Mouse (Mus musculus): ENCODE results near the gene Tbc1d24. TPM values are rescaled to one million over a fixed set of nuclear protein-coding genes. Genes with fewer than 3 reads are reported as not detected.

Tbc1d24 gene
- total and polyA plus RNA-seq, 2 experiments from 2014 or later: 23.5 to 113 TPM

- DNase-seq: peak; percentile 98
- Histone ChIP-seq H3K36me3 (ENCODE audit: insufficient read depth) (peaks cover 13% of the 10 kb centered on the region), H3K4me2 (ENCODE audit: low read depth) (peak within 1 kb of the TSS; percentile 78), H3K27ac (ENCODE audit: low read depth, low read length) (peak within 1 kb of the TSS; percentile 97), H3K9me3 (ENCODE audit: low read length) (no peaks in the 10 kb centered on the region), H3K9ac (peak within 1 kb of the TSS; percentile 94), H3K4me3 (ENCODE audit: low read depth, low read length) (peak within 1 kb of the TSS; percentile 73), H3K27me3 (ENCODE audit: insufficient read depth, low read length) (no peaks in the 10 kb centered on the region), H3K4me1 (ENCODE audit: insufficient read depth) (peaks cover 17% of the 10 kb centered on the region)
- WGBS: under 1% methylated on average over 57 of the region's 58 CpGs
- peak; percentile 59 for TF ChIP-seq CTCF (IDR thresholded peaks at IDR 0.05; ENCODE audit: low read depth)
- ATAC-seq: peak; percentile 93
These were observed 35.9 kb downstream of the Tbc1d24 start, which contains the start of gene Atp6v0c for GRCm38 (mm10) chr17:24169317-24170065. TSS of gene Atp6v0c (minus strand) at chr17:24169702.

- Histone ChIP-seq H3K4me2 (ENCODE audit: low read depth) (peak overlapping the region; percentile 78), H3K9me3 (ENCODE audit: low read length) (no peaks in the 10 kb centered on the region), H3K9ac (peak overlapping the region; percentile 94), H3K4me3 (ENCODE audit: low read depth, low read length) (peak overlapping the region; percentile 73), H3K4me1 (ENCODE audit: insufficient read depth) (peaks cover 17% of the 10 kb centered on the region), H3K27me3 (ENCODE audit: insufficient read depth, low read length) (no peaks in the 10 kb centered on the region), H3K27ac (ENCODE audit: low read depth, low read length) (peak overlapping the region; percentile 97), H3K36me3 (ENCODE audit: insufficient read depth) (peaks cover 13% of the 10 kb centered on the region)
- ATAC-seq: peak; percentile 69
- peak; percentile 89 for DNase-seq
- no peak for TF ChIP-seq CTCF (IDR thresholded peaks at IDR 0.05; ENCODE audit: low read depth)
- under 1% methylated on average over 41 of the region's 41 CpGs for WGBS
These were observed 36.6 kb downstream of the Tbc1d24 start for GRCm38 (mm10) chr17:24168590-24169277.

- peaks cover 18% of the 10 kb centered on the region for H3K4me1 ChIP-seq (ENCODE audit: insufficient read depth)
- DNase-seq (no peak), ATAC-seq (no peak)
- WGBS: 50% methylated on average over 7 of the region's 7 CpGs
- H3K4me2 ChIP-seq (ENCODE audit: low read depth): peak overlapping the region; percentile 78
- peaks cover 13% of the 10 kb centered on the region for H3K36me3 ChIP-seq (ENCODE audit: insufficient read depth)
- H3K27me3 ChIP-seq (ENCODE audit: insufficient read depth, low read length): no peaks in the 10 kb centered on the region
- peak overlapping the region; percentile 73 for H3K4me3 ChIP-seq (ENCODE audit: low read depth, low read length)
- no peak for TF ChIP-seq CTCF (IDR thresholded peaks at IDR 0.05; ENCODE audit: low read depth)
- peak overlapping the region; percentile 97 for H3K27ac ChIP-seq (ENCODE audit: low read depth, low read length)
- H3K9ac ChIP-seq: peak overlapping the region; percentile 94
- H3K9me3 ChIP-seq (ENCODE audit: low read length): no peaks in the 10 kb centered on the region
These were observed 37.4 kb downstream of the Tbc1d24 start for GRCm38 (mm10) chr17:24167891-24168505.

- H3K9ac ChIP-seq: no peak overlapping the region
- no peak for TF ChIP-seq CTCF (IDR thresholded peaks at IDR 0.05; ENCODE audit: low read depth)
- H3K4me3 ChIP-seq (ENCODE audit: low read depth, low read length): no peak overlapping the region
- H3K4me2 ChIP-seq (ENCODE audit: low read depth): 0 out of 2 replicates have a peak overlapping the region, but pooled peaks have one; percentile 78
- H3K9me3 ChIP-seq (ENCODE audit: low read length): no peaks in the 10 kb centered on the region
- DNase-seq (no peak), ATAC-seq (no peak)
- WGBS: 90% methylated on average over 6 of the region's 6 CpGs
- H3K27ac ChIP-seq (ENCODE audit: low read depth, low read length): no peak overlapping the region
- H3K27me3 ChIP-seq (ENCODE audit: insufficient read depth, low read length): no peaks in the 10 kb centered on the region
- H3K4me1 ChIP-seq (ENCODE audit: insufficient read depth): peaks cover 25% of the 10 kb centered on the region
- peaks cover 13% of the 10 kb centered on the region for H3K36me3 ChIP-seq (ENCODE audit: insufficient read depth)
These were observed 38.2 kb downstream of the Tbc1d24 start for GRCm38 (mm10) chr17:24167120-24167519.

- Histone ChIP-seq H3K4me1 (ENCODE audit: insufficient read depth) (peaks cover 19% of the 10 kb centered on the region), H3K36me3 (ENCODE audit: insufficient read depth) (peaks cover 13% of the 10 kb centered on the region), H3K4me2 (ENCODE audit: low read depth) (no peak overlapping the region), H3K27me3 (ENCODE audit: insufficient read depth, low read length) (no peaks in the 10 kb centered on the region), H3K4me3 (ENCODE audit: low read depth, low read length) (no peak overlapping the region), H3K9me3 (ENCODE audit: low read length) (no peaks in the 10 kb centered on the region), H3K9ac (no peak overlapping the region), H3K27ac (ENCODE audit: low read depth, low read length) (no peak overlapping the region)
- peak; percentile 21; the same call in 1 of the 2 replicates for TF ChIP-seq CTCF (IDR thresholded peaks at IDR 0.05; ENCODE audit: low read depth)
- DNase-seq: no peak
- 85% methylated on average over 11 of the region's 11 CpGs for WGBS
- no peak for ATAC-seq
These were observed 40.6 kb downstream of the Tbc1d24 start for GRCm38 (mm10) chr17:24164566-24165259.

- Histone ChIP-seq H3K27ac (ENCODE audit: low read depth, low read length) (peak within 1 kb of the TSS; percentile 87), H3K4me3 (ENCODE audit: low read depth, low read length) (peak within 1 kb of the TSS; percentile 63), H3K9ac (peak within 1 kb of the TSS; percentile 66), H3K36me3 (ENCODE audit: insufficient read depth) (peaks cover 13% of the 10 kb centered on the region), H3K27me3 (ENCODE audit: insufficient read depth, low read length) (no peaks in the 10 kb centered on the region), H3K4me2 (ENCODE audit: low read depth) (peak within 1 kb of the TSS; percentile 90), H3K4me1 (ENCODE audit: insufficient read depth) (peaks cover 19% of the 10 kb centered on the region), H3K9me3 (ENCODE audit: low read length) (no peaks in the 10 kb centered on the region)
- 0 out of 2 replicates have a peak, but pooled peaks have one; percentile 1 for TF ChIP-seq CTCF (IDR thresholded peaks at IDR 0.05; ENCODE audit: low read depth)
- peak; percentile 86 for ATAC-seq
- DNase-seq: peak; percentile 97
- WGBS: 2% methylated on average over 47 of the region's 47 CpGs
These were observed 42.0 kb downstream of the Tbc1d24 start, which contains the start of gene Amdhd2 for GRCm38 (mm10) chr17:24163176-24163962. TSS of gene Amdhd2 (minus strand) at chr17:24163766.
